Mouse (Mus musculus): Measurements from ENCODE around the gene Kcnk6. TPM values are rescaled to one million over a fixed set of nuclear protein-coding genes. Genes with fewer than 3 reads are reported as not detected.
"Not testable (repeated sequence)": the region's sequence is repeated elsewhere in the genome, so short reads cannot be mapped to it uniquely, and the experiment has no call there.

Gene Kcnk6
- polyA plus RNA-seq, 1 experiment from 2014 or later: 1.1 TPM

DNA sequence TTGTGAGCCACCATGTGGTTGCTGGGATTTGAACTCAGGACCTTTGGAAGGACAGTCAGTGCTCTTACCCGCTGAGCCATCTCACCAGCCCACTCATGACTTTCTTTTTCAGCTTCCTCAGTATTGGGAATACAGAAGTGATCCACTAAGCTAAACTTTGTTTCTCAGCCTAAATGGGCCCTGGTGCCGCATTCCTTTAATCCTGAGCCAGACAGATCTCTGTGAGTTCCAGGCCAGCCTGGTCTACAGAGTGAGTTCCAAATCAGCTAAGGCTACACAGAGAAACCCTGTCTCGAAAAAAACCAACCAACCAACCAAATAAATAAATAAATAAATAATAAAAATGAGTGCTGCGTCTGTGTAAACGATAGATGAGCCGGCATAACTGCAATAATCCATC is 5.3 kb upstream of the Kcnk6 start:
- H3K36me3 ChIP-seq (ENCODE audit: control insufficient read depth, insufficient read depth); H3K4me1 ChIP-seq (replicated peaks; ENCODE audit: control insufficient read depth, insufficient read depth, low read length); H3K27me3 ChIP-seq (replicated peaks; ENCODE audit: control insufficient read depth, insufficient read depth, low read length); H3K9me3 ChIP-seq (ENCODE audit: control insufficient read depth, low read length): not testable (repeated sequence)
- peak; percentile 11 for ATAC-seq
- Histone ChIP-seq H3K9ac (replicated peaks; ENCODE audit: low read depth, low read length) (peak overlapping the region; percentile 55), H3K4me2 (ENCODE audit: low read length) (peak overlapping the region; percentile 58), H3K4me3 (replicated peaks; ENCODE audit: low read length) (peak overlapping the region; percentile 75), H3K27ac (ENCODE audit: low read length) (peak overlapping the region; percentile 87)
- 28% methylated on average over 6 of the region's 6 CpGs for WGBS

DNA sequence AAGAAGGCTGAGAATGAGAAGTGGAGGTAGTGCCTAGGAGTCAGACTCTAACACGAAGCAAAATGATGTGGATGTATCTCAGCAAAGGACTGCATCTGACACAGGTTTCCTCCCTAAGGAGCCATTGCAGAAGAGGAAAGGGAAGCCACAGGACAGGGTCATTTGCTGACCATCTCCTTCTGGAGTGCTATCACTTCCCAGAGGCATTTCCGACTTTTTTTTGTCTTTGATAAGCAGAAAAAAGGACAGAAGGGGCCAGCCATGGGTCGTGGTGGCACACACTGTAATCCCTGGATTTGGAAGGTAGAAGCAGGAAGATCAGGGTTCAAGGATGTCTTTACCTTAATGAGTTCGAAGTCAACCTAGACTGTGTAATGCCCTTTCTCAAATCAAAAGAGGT is 4.3 kb upstream of the Kcnk6 start:
- Histone ChIP-seq H3K4me2 (ENCODE audit: low read length) (no peak overlapping the region), H3K27me3 (replicated peaks; ENCODE audit: control insufficient read depth, insufficient read depth, low read length) (peaks cover 16% of the 10 kb centered on the region), H3K9me3 (ENCODE audit: control insufficient read depth, low read length) (no peaks in the 10 kb centered on the region; the same call in 1 of the 2 replicates), H3K4me1 (replicated peaks; ENCODE audit: control insufficient read depth, insufficient read depth, low read length) (peaks cover 17% of the 10 kb centered on the region), H3K9ac (replicated peaks; ENCODE audit: low read depth, low read length) (no peak overlapping the region), H3K4me3 (replicated peaks; ENCODE audit: low read length) (no peak overlapping the region), H3K27ac (ENCODE audit: low read length) (no peak overlapping the region), H3K36me3 (ENCODE audit: control insufficient read depth, insufficient read depth) (no peaks in the 10 kb centered on the region)
- 86% methylated on average over 4 of the region's 4 CpGs for WGBS
- ATAC-seq: no peak

DNA sequence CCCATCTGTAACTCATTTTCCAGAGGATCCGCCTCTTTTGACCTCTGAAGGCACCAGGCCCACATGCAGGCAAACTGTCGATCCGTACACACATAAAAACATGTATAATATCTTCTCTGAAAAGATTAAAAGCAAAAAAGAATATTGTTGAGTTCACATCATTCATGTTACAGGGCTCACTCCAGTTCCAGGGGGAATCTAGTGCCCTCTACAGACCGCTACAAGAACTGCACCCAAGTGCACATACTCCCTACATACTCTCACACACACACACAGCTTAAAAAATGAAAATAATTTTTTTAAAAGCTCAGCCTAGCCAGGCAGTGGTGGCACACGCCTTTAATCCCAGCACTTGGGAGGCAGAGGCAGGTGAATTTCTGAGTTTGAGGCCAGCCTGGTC is 2.3 kb upstream of the Kcnk6 start:
- Histone ChIP-seq H3K9me3 (ENCODE audit: control insufficient read depth, low read length) (no peaks in the 10 kb centered on the region; the same call in 1 of the 2 replicates), H3K4me3 (replicated peaks; ENCODE audit: low read length) (no peak overlapping the region), H3K4me2 (ENCODE audit: low read length) (no peak overlapping the region), H3K27ac (ENCODE audit: low read length) (no peak overlapping the region), H3K9ac (replicated peaks; ENCODE audit: low read depth, low read length) (no peak overlapping the region), H3K4me1 (replicated peaks; ENCODE audit: control insufficient read depth, insufficient read depth, low read length) (peaks cover 17% of the 10 kb centered on the region), H3K36me3 (ENCODE audit: control insufficient read depth, insufficient read depth) (no peaks in the 10 kb centered on the region), H3K27me3 (replicated peaks; ENCODE audit: control insufficient read depth, insufficient read depth, low read length) (peaks cover 30% of the 10 kb centered on the region)
- no peak for ATAC-seq
- 79% methylated on average over 5 of the region's 5 CpGs for WGBS

DNA sequence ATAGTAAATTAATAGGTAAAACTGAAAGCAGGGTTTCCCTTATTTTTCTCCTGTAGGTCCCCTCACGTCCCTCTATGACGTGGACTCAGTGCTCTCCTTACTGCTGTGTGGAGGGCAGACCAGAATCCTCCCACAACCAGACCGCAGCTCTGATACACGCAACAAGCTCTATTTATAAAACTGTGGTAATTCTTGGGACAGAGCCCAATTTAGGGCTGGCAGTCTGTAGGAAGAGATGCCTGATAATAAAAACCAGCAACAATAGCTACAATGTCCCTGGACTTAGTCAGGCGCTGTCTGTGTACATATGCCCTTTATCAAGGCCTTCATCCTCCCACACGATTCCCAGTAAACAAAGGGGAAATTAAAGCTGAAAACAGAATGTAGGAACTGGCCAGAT is 1.4 kb upstream of the Kcnk6 start:
- Histone ChIP-seq H3K4me1 (replicated peaks; ENCODE audit: control insufficient read depth, insufficient read depth, low read length) (peaks cover 11% of the 10 kb centered on the region), H3K9me3 (ENCODE audit: control insufficient read depth, low read length) (no peaks in the 10 kb centered on the region; the same call in 1 of the 2 replicates), H3K36me3 (ENCODE audit: control insufficient read depth, insufficient read depth) (no peaks in the 10 kb centered on the region), H3K4me3 (replicated peaks; ENCODE audit: low read length) (no peak overlapping the region), H3K27me3 (replicated peaks; ENCODE audit: control insufficient read depth, insufficient read depth, low read length) (peaks cover 30% of the 10 kb centered on the region), H3K9ac (replicated peaks; ENCODE audit: low read depth, low read length) (no peak overlapping the region), H3K4me2 (ENCODE audit: low read length) (no peak overlapping the region), H3K27ac (ENCODE audit: low read length) (no peak overlapping the region)
- WGBS: 61% methylated on average over 6 of the region's 6 CpGs
- no peak for ATAC-seq

DNA sequence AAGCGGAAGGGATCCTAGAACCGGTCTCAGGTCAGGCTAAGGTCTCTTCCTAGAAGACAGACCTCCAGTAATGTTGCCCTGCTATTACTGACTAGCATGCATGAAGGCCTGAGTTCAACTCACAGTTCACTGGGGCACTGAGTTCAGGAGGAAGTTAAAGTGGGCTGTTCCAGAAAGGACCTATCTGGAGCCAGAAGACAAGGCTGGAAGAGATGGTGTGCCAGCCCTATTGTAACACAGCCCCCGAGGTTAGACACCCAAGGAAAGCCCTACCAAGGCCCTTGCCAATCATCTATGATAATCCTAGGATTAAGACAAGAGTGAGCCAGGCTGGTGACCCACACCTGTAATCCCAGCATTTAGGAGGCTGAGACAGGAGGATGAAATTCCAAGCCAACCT is 798 bp downstream of the Kcnk6 start:
- no peak overlapping the region; the same call in 1 of the 2 replicates for H3K4me3 ChIP-seq (replicated peaks; ENCODE audit: low read length)
- H3K27me3 ChIP-seq (replicated peaks; ENCODE audit: control insufficient read depth, insufficient read depth, low read length): peaks cover 30% of the 10 kb centered on the region
- peaks cover 8% of the 10 kb centered on the region for H3K4me1 ChIP-seq (replicated peaks; ENCODE audit: control insufficient read depth, insufficient read depth, low read length)
- H3K4me2 ChIP-seq (ENCODE audit: low read length): no peak overlapping the region
- H3K27ac ChIP-seq (ENCODE audit: low read length): no peak overlapping the region
- no peaks in the 10 kb centered on the region for H3K36me3 ChIP-seq (ENCODE audit: control insufficient read depth, insufficient read depth)
- WGBS: 65% methylated on average over 3 of the region's 3 CpGs
- no peaks in the 10 kb centered on the region; the same call in 1 of the 2 replicates for H3K9me3 ChIP-seq (ENCODE audit: control insufficient read depth, low read length)
- no peak overlapping the region for H3K9ac ChIP-seq (replicated peaks; ENCODE audit: low read depth, low read length)
- ATAC-seq: no peak

DNA sequence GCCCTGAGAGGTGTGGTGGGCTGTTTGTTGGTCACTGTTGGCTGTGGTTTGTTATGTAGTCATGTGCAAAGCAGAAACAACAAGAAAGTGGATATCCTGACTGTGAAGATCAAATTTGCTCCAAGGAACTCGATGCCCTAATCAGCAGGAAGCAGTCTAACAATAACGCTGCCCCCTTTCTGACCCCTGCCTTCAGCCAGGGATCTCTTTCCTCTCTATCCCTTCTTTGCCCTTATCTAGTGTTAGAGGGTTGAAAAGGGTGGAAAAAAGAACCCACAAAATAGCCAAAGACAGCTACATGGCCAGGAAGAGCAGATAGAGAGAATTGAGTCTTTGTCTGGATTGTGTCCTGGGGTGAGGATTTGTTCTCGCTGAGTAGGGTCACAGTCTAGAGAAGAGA is 1.8 kb downstream of the Kcnk6 start:
- no peaks in the 10 kb centered on the region for H3K36me3 ChIP-seq (ENCODE audit: control insufficient read depth, insufficient read depth)
- H3K9ac ChIP-seq (replicated peaks; ENCODE audit: low read depth, low read length): no peak overlapping the region
- 16% methylated on average over 3 of the region's 3 CpGs for WGBS
- H3K4me2 ChIP-seq (ENCODE audit: low read length): no peak overlapping the region
- ATAC-seq: no peak
- no peaks in the 10 kb centered on the region; the same call in 1 of the 2 replicates for H3K9me3 ChIP-seq (ENCODE audit: control insufficient read depth, low read length)
- H3K4me1 ChIP-seq (replicated peaks; ENCODE audit: control insufficient read depth, insufficient read depth, low read length): peaks cover 8% of the 10 kb centered on the region
- H3K4me3 ChIP-seq (replicated peaks; ENCODE audit: low read length): no peak overlapping the region
- no peak overlapping the region for H3K27ac ChIP-seq (ENCODE audit: low read length)
- H3K27me3 ChIP-seq (replicated peaks; ENCODE audit: control insufficient read depth, insufficient read depth, low read length): peaks cover 30% of the 10 kb centered on the region

DNA sequence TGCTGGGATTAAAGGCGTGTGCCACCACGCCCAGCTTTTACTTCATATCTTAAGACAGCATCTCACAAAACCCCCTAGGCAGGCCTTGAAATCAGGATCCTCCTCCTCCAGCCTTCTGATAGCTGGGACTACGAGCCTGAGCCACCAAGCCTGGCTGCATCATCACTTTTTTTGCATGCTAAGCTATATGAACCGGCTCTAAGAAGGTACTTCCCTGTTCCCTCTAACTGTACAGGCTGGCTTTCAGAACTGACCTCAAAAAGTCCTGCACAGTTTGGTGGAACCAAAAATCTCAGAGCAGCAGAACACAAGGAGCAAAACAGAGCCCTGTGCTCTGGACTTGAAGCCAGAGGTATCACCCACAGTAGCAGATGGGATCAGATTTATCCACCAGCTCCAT is 4.1 kb downstream of the Kcnk6 start:
- ATAC-seq: no peak
- Histone ChIP-seq H3K4me3 (replicated peaks; ENCODE audit: low read length) (no peak overlapping the region), H3K9me3 (ENCODE audit: control insufficient read depth, low read length) (no peaks in the 10 kb centered on the region), H3K4me1 (replicated peaks; ENCODE audit: control insufficient read depth, insufficient read depth, low read length) (peaks cover 13% of the 10 kb centered on the region), H3K9ac (replicated peaks; ENCODE audit: low read depth, low read length) (no peak overlapping the region), H3K4me2 (ENCODE audit: low read length) (no peak overlapping the region), H3K27me3 (replicated peaks; ENCODE audit: control insufficient read depth, insufficient read depth, low read length) (peaks cover 27% of the 10 kb centered on the region), H3K27ac (ENCODE audit: low read length) (no peak overlapping the region), H3K36me3 (ENCODE audit: control insufficient read depth, insufficient read depth) (no peaks in the 10 kb centered on the region)
- 82% methylated on average over 4 of the region's 4 CpGs for WGBS

DNA sequence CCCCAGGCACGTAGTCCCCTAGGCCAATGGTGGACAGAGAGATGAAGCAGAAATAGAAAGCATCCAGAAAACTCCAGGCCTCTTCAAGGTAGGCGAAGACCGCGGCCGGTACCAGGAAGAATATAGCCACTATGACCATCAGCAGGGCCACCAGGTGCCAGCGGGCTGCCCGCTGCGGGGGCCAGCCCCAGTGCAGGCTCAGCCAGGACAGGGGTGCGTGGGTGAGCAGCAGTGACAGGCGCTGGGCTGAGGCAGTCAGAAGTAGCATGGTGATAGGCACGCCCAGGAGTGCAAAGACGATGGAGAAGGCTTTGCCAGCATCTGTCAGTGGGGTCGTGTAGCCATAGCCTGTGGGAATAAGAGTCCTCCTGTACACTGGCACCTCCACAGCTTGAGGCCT is 6.8 kb downstream of the Kcnk6 start:
- H3K4me3 ChIP-seq (replicated peaks; ENCODE audit: low read length): no peak overlapping the region
- H3K27ac ChIP-seq (ENCODE audit: low read length): no peak overlapping the region
- H3K9ac ChIP-seq (replicated peaks; ENCODE audit: low read depth, low read length): peak overlapping the region; percentile 29; the same call in 1 of the 2 replicates
- H3K9me3 ChIP-seq (ENCODE audit: control insufficient read depth, low read length): 0 out of 2 replicates have a peak, but pooled peaks cover 2% of the 10 kb centered on the region
- H3K27me3 ChIP-seq (replicated peaks; ENCODE audit: control insufficient read depth, insufficient read depth, low read length): peaks cover 5% of the 10 kb centered on the region
- no peaks in the 10 kb centered on the region for H3K36me3 ChIP-seq (ENCODE audit: control insufficient read depth, insufficient read depth)
- ATAC-seq: no peak
- 67% methylated on average over 13 of the region's 13 CpGs for WGBS
- H3K4me1 ChIP-seq (replicated peaks; ENCODE audit: control insufficient read depth, insufficient read depth, low read length): peaks cover 6% of the 10 kb centered on the region; the same call in 1 of the 2 replicates
- no peak overlapping the region; the same call in 1 of the 2 replicates for H3K4me2 ChIP-seq (ENCODE audit: low read length)

DNA sequence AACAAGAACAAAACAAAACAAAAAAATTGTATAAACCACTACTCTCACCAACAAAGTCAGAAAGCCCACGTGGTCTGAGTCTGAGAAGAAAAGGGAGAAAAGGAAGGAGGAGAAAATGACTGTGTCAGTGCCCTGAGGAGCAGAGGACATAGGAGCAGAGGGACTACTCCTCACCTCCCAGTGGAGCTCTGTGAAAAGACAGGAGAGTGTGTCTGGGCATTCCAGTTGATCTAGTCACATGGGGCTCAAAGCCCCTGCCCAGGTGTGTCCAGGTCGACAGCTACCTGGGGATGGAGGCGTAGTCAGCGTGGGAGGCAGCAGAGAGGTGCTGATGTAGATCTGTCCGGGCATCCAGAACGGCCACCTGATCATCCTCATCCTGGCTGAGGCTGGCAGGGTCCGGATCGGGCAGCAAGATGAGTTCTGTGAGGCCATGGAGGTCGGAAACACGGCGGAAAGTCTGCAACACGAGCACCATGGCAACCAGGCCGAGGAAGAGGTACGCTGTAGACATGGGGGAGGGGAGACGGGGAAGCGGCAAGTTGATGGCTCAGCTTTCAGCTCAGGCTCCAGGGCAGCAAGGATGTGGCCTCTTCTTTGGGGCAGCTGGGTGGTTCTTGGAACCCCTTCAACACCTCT is 7.4 kb downstream of the Kcnk6 start:
- peak overlapping the region; percentile 6 for H3K4me2 ChIP-seq (ENCODE audit: low read length)
- ATAC-seq: no peak
- peaks cover 4% of the 10 kb centered on the region; the same call in 1 of the 2 replicates for H3K9me3 ChIP-seq (ENCODE audit: control insufficient read depth, low read length)
- WGBS: 10% methylated on average over 16 of the region's 16 CpGs
- H3K4me1 ChIP-seq (replicated peaks; ENCODE audit: control insufficient read depth, insufficient read depth, low read length): peaks cover 6% of the 10 kb centered on the region; the same call in 1 of the 2 replicates
- peaks cover 2% of the 10 kb centered on the region; the same call in 1 of the 2 replicates for H3K27me3 ChIP-seq (replicated peaks; ENCODE audit: control insufficient read depth, insufficient read depth, low read length)
- peak overlapping the region; percentile 29; the same call in 1 of the 2 replicates for H3K9ac ChIP-seq (replicated peaks; ENCODE audit: low read depth, low read length)
- no peak overlapping the region for H3K4me3 ChIP-seq (replicated peaks; ENCODE audit: low read length)
- no peak overlapping the region for H3K27ac ChIP-seq (ENCODE audit: low read length)
- H3K36me3 ChIP-seq (ENCODE audit: control insufficient read depth, insufficient read depth): no peaks in the 10 kb centered on the region

Data from forebrain, embryonic 16.5 days (tissue).